Mouse (Mus musculus) cerebellum, adult 8-10 months (tissue): ENCODE measurements at regions not wholly inside any gene's neighbourhood (a gene's known extent, or its start where the extent isn't known, plus 50 kb on each side); places are given as distances from the start of the nearest gene placed in this dataset.

Source experiments
- DNase-seq: peaks from one replicate; pipeline ENCODE4 v3.0.0; 2022

GRCm38 (mm10) chr1:118741286-118741685 lies 113.5 kb downstream of the Tfcp2l1 start:
- no peak for DNase-seq

GRCm38 (mm10) chr1:118748196-118748595 lies 120.5 kb downstream of the Tfcp2l1 start:
- no peak for DNase-seq

GRCm38 (mm10) chr1:118752869-118753268 lies 125.1 kb downstream of the Tfcp2l1 start:
- no peak for DNase-seq

GRCm38 (mm10) chr1:118756171-118756865 lies 128.6 kb downstream of the Tfcp2l1 start:
- no peak for DNase-seq

DNA sequence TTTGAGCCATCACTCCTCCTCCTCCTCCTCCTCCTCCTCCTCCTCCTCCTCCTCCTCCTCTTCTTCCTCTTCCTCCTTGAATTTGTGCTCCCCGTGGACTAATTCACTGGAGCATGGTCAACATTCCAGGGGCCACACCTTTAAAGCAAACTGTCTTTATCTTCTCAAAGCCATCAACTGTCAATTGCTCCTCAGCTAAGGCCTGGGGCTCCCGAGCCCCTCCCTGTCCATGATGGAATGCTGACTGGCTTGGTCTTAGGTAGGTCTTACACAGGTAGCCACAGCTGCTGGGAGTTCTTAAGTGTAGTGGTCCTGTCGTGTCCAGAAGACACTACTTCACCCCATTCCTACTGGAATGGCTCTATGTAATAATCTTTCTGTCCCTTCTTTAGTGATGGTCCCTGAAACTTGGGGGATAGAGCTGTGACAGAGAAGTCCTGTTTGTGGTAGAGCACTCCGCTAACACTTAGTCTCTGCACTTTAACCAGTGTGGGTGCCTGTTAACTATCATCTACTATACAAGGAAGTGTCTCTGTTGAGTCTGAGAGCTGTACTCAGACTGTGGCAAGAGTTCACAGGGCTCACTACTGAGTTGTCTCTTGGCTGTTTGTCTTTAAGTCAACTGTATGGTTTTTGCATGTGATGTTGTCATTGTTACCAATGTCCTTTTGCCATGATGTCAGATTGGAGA lies 129.7 kb downstream of the Tfcp2l1 start:
- no peak for DNase-seq

DNA sequence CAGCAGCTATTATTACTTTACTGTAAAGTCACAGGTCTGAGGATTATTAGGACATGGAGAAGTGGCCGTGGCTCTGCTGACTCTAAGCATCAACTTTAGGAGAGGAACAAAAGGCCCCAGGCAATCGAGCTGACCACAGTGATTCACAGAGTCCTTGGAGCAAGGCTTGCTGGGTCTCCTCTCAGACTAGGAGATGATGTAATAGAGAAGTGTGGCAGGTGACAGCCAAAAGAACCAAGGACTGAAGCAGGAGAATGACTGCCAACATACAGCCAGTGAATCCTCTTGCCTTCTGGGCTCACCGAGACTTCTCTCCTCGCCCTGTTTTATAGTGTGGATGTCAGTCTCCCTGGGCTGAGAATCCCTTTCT lies 130.3 kb downstream of the Tfcp2l1 start:
- no peak for DNase-seq

GRCm38 (mm10) chr1:118759141-118759932 lies 131.6 kb downstream of the Tfcp2l1 start:
- DNase-seq: peak; percentile 72

- DNase-seq: no peak
Observed at GRCm38 (mm10) chr1:118765525-118765924, 137.8 kb downstream of the Tfcp2l1 start.

DNA sequence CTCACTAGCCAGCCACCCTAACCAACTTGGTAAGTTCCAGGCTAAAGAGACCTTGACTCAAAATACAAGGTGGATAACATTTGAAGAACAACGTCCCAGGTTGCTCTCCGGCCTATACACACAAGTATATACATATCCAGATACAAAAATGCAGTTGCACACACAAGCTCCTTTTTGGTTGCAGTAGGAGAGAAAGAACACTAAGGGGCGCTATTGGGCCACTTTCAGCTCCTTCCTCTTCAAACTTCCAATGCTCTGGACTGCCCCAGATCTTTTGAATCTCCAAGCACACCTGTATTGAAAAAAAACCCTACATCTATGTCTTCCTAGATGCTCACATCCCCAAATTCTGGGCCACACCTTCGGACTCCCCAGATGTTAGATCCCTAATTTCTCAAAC lies 141.1 kb downstream of the Tfcp2l1 start:
- DNase-seq: peak; percentile 35

DNA sequence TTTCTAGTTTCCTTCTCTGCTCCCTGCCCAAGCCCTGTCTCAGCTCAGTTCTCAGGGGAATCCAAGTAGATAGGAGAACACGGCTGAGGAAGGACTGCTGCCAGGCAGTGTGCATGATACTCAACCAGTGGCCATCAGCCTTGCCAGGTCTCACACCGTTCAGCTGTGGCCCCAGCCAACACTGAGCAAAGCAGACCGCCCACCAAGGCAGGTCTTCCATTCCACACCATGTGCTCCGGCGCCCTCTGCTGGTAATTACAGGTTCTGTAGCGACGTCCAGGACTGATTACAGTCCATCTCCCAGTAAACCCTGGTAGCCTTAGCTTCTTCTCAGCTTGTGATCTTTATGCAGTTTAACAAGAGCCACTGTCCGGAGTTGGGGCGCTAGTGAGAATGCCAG lies 144.5 kb downstream of the Tfcp2l1 start:
- DNase-seq: peak; percentile 31

DNA sequence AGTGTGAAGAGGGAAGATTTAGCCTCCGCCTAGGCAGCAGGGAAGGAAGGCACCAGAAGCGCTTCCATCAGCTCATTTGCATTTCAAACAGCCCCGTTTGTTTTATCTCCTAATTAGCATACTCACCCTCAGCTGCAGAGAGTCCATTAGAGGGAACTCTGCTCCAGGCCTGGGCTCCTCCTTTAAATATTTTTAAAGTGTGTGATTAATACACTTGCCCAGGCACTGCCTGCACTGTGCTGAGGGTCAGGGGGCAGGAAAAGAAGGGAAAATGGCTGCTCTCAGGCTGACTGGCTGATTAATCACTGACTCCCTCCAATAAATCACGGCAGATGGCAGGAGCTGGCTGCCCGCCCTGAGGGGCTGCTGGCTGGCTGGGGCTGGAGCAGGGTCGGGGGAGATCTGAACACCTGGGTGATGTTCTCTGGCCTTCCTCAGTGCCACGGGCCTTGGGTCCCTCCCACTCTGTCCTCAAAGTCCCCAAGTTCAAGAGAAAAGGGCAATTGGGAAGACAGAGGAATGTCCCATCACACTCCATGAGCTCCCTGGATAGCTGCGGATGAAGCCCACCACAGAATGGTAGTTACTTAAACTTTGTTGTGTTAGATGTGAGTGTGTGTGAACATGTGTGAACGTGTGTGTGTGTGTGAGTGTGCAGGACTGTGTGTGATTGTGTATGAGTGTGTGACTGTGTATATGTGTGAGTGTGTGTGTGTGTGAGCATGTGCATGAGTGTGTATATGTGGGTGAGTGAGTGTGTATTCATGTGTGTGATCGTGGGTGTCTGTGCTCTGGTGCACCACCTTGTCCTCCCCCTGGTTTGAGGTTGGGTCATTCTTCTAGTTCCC lies 149.1 kb downstream of the Tfcp2l1 start:
- no peak for DNase-seq
